Comparison of ENCODE assay signal across 14 mouse cellular contexts in the genomic region with DNA sequence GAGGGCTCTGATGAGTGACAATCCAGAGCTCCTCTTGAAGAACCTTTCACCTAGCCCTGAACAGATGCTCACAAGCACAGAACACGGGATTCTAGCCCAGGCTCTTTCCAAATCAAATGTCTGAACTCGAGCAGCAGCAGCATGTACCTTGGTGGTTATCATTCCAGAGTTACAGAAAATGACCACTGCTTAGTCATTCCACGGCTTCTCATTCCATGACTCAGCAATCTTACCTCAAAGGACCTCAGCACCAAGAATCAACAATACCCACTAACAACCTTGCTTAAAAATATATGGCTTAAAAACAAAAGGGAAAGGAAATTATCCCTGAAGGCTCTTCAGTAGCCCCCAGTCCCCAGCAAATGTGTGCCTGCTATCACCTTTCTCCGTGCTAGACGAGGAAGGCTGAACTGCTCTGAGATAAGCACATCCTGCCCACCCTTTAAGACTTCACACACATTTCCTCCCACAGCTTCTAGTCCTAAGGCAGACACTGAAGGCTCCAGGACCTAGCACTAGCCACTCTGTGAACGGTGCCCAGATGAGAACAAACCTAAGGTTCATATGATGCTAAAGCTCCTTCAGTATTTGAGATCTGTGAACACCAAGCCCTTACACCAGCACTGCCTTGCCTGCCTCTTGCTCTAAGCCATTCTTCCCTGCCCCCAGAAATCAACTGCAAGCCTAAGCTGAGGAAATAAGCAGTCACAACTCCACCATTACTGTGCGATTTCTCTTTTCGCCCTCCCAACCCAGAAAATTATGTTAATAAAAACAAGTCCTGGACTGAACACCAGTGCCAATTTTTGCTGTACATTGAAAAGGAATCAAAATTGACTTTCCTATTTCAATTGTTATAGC. TPM values are rescaled to one million over a fixed set of nuclear protein-coding genes. Genes with fewer than 3 reads are reported as not detected.
A peak's percentile ranks its signal among the peaks of the same experiment; 100 is the strongest.
DNase-seq lines count a peak whose midpoint lies in the region; ATAC-seq lines count a peak whose summit lies in the region.
"Had no signal": no experiment of that assay in that cellular context is flagged by ENCODE, and none has a peak within 500 bp of the region (broad histone marks: within the 10 kb centered on the region; RNA-seq: fewer than 3 reads in every experiment).

No protein-coding gene starts in this region.

- no peaks in the 10 kb centered on the region for H3K9me3 ChIP-seq in heart, embryonic 11.5 days (replicated peaks; ENCODE audit: control insufficient read depth, low read length)
- no peaks in the 10 kb centered on the region for H3K9me3 ChIP-seq in forebrain, embryonic 10.5 days
- H3K9me3 ChIP-seq: embryonic facial prominence, embryonic 10.5 days had no signal

- WGBS in heart, embryonic 11.5 days (ENCODE audit: insufficient replicate concordance) = 53% methylated on average over 8 of the region's 8 CpGs
- WGBS in forebrain, embryonic 10.5 days = 91% methylated on average over 8 of the region's 8 CpGs

- peak overlapping the region; percentile 75 for H3K27ac ChIP-seq in heart, embryonic 11.5 days (ENCODE audit: low read depth, low read length)
- no peak overlapping the region for H3K27ac ChIP-seq in forebrain, embryonic 10.5 days
- H3K27ac ChIP-seq: embryonic facial prominence, embryonic 10.5 days had no signal

- no peak overlapping the region; the same call in 1 of the 2 replicates for H3K4me2 ChIP-seq in heart, embryonic 11.5 days

- no peak overlapping the region for H3K4me3 ChIP-seq in heart, embryonic 11.5 days (ENCODE audit: low read depth, low read length)
- H3K4me3 ChIP-seq in forebrain, embryonic 10.5 days = no peak overlapping the region
- H3K4me3 ChIP-seq: embryonic facial prominence, embryonic 10.5 days had no signal

- DNase-seq in heart, adult 18-20 months = no peak
- DNase-seq in spleen, postnatal 10 days (ENCODE audit: low spot score in 2 of 2) = peak; percentile 29 to 43
- no peak for DNase-seq in spleen, adult 18-20 months
- DNase-seq in fibroblast of lung, adult 2 months (ENCODE audit: low read depth) = peak; percentile 49
- peak; percentile 13 for DNase-seq in naive thymus-derived CD4-positive, alpha-beta T cell, adult 2 months (ENCODE audit: low read depth)
- no peak for DNase-seq in cerebellum, adult 9-11 months
- no peak for DNase-seq in forebrain, embryonic 10.5 days (ENCODE audit: extremely low spot score, low spot score)
- DNase-seq: cerebellum, adult 11 months; heart, adult 11 months; right cerebral cortex, postnatal 25 days had no signal

- peaks cover 61% of the 10 kb centered on the region for H3K36me3 ChIP-seq in heart, embryonic 11.5 days (ENCODE audit: control insufficient read depth, insufficient read depth, low read length)
- H3K36me3 ChIP-seq in forebrain, embryonic 10.5 days (replicated peaks) = peaks cover 98% of the 10 kb centered on the region

- no peaks in the 10 kb centered on the region for H3K27me3 ChIP-seq in heart, embryonic 11.5 days (ENCODE audit: control insufficient read depth, insufficient read depth, low read length)
- H3K27me3 ChIP-seq in forebrain, embryonic 10.5 days (ENCODE audit: poor library complexity, severe bottlenecking) = no peaks in the 10 kb centered on the region

- H3K9ac ChIP-seq in heart, embryonic 11.5 days (ENCODE audit: low read depth, low read length) = 0 out of 2 replicates have a peak overlapping the region, but pooled peaks have one; percentile 1

- ATAC-seq in heart, embryonic 11.5 days (replicated peaks; ENCODE audit: insufficient number of reproducible peaks, low FRiP score, low TSS enrichment) = peak; percentile 83
- ATAC-seq: activated CD4-positive, CD25-positive, alpha-beta regulatory T cell, adult 4 months; midbrain, embryonic 16.5 days had no signal

- H3K4me1 ChIP-seq in heart, embryonic 11.5 days (ENCODE audit: control insufficient read depth, insufficient read depth, low read length) = no peaks in the 10 kb centered on the region
- no peaks in the 10 kb centered on the region for H3K4me1 ChIP-seq in forebrain, embryonic 10.5 days
- H3K4me1 ChIP-seq: embryonic facial prominence, embryonic 10.5 days had no signal

RNA-seq across cellular contexts. Expression of a gene that starts 12.1 kb away (rescaled TPM):
- 55.2 and 57.4 TPM in 2 replicates for polyA plus RNA-seq in heart, embryonic 11.5 days (2014; fragmentation: Nextera tagmentation; extraction: Ambion mirVana)
- 100 to 1,000 TPM in 1 of 2 experiments, 10 to 100 TPM in 1; 97.7 to 121 TPM for total RNA-seq in heart, adult 18-20 months (2021)
- 126 and 138 TPM in 2 replicates for polyA plus RNA-seq in forebrain, embryonic 10.5 days (2016; fragmentation: Nextera tagmentation; extraction: Ambion mirVana)

RNA-seq across cellular contexts. Expression of a gene that starts 54.0 kb away (rescaled TPM):
- 14.9 and 15.0 TPM in 2 replicates for polyA plus RNA-seq in heart, embryonic 11.5 days (2014; fragmentation: Nextera tagmentation; extraction: Ambion mirVana)
- total RNA-seq in heart, adult 18-20 months (2021) = 1 to 10 TPM; 5.5 to 5.8 TPM
- 14.9 and 15.4 TPM in 2 replicates for polyA plus RNA-seq in forebrain, embryonic 10.5 days (2016; fragmentation: Nextera tagmentation; extraction: Ambion mirVana)

Comparison
In these comparisons a context has a peak if more than half of its experiments do, and no peak if none do; other contexts are left out.
1. DNase-seq: peak in spleen, postnatal 10 days (2 of 2), fibroblast of lung, adult 2 months (single experiment) and naive thymus-derived CD4-positive, alpha-beta T cell, adult 2 months (single experiment); none in heart, adult 18-20 months (0 of 2), spleen, adult 18-20 months (0 of 2), cerebellum, adult 9-11 months (single experiment) and forebrain, embryonic 10.5 days (single experiment).